Mouse (Mus musculus): ENCODE results near the gene Nupl1. TPM values are rescaled to one million over a fixed set of nuclear protein-coding genes. Genes with fewer than 3 reads are reported as not detected.
A peak's percentile ranks its signal among the peaks of the same experiment; 100 is the strongest.

Gene Nupl1
- polyA plus RNA-seq, 1 experiment from 2014 or later = 0.21 TPM

DNA sequence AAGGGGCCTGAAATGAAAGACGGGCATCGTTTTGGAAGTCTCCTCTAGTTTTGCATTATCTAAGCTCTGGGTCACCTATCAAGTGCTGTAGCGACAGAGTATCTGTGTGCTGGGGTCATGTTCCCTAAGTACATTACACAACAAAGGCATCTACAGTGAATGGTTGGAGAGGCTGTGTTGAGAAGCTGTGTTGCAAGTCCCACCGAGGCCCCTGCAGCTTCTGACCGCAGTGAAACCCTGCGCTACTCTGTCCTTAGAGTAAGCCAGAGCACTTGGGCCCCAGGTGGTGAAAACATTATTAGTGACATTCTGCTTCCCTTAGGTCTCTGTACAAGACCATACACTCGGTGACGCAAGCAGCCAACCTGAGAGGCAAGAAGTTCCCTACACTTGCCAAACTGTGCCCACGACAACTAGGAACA lies 74.8 kb downstream of the Nupl1 start:
- ATAC-seq (ENCODE audit: low FRiP score) (peak; percentile 51; the same call in 1 of the 2 replicates), DNase-seq (ENCODE audit: low spot score) (peak; percentile 29)
- Histone ChIP-seq H3K36me3 (replicated peaks; ENCODE audit: control insufficient read depth, insufficient read depth) (no peaks in the 10 kb centered on the region), H3K27ac (peak overlapping the region; percentile 93), H3K4me2 (replicated peaks) (peak overlapping the region; percentile 78), H3K4me1 (replicated peaks; ENCODE audit: control insufficient read depth, insufficient read depth, low read length) (peaks cover 16% of the 10 kb centered on the region; the same call in 1 of the 2 replicates), H3K9ac (peak overlapping the region; percentile 91), H3K4me3 (replicated peaks; ENCODE audit: low read length) (peak overlapping the region; percentile 74), H3K9me3 (ENCODE audit: control insufficient read depth, low read length) (no peaks in the 10 kb centered on the region), H3K27me3 (ENCODE audit: control insufficient read depth, insufficient read depth, low read length) (peaks cover 5% of the 10 kb centered on the region; the same call in 1 of the 2 replicates)
- WGBS = 28% methylated on average over 9 of the region's 9 CpGs

- ATAC-seq (ENCODE audit: low FRiP score) (no peak), DNase-seq (ENCODE audit: low spot score) (no peak)
- Histone ChIP-seq H3K4me1 (replicated peaks; ENCODE audit: control insufficient read depth, insufficient read depth, low read length) (peaks cover 7% of the 10 kb centered on the region; the same call in 1 of the 2 replicates), H3K4me2 (replicated peaks) (no peak overlapping the region), H3K27me3 (ENCODE audit: control insufficient read depth, insufficient read depth, low read length) (peaks cover 5% of the 10 kb centered on the region; the same call in 1 of the 2 replicates), H3K36me3 (replicated peaks; ENCODE audit: control insufficient read depth, insufficient read depth) (no peaks in the 10 kb centered on the region), H3K9ac (no peak overlapping the region), H3K27ac (no peak overlapping the region), H3K9me3 (ENCODE audit: control insufficient read depth, low read length) (no peaks in the 10 kb centered on the region), H3K4me3 (replicated peaks; ENCODE audit: low read length) (no peak overlapping the region)
- 54% methylated on average over 12 of the region's 12 CpGs for WGBS
These were observed 78.8 kb downstream of the Nupl1 start for GRCm38 (mm10) chr14:60172286-60173055.

DNA sequence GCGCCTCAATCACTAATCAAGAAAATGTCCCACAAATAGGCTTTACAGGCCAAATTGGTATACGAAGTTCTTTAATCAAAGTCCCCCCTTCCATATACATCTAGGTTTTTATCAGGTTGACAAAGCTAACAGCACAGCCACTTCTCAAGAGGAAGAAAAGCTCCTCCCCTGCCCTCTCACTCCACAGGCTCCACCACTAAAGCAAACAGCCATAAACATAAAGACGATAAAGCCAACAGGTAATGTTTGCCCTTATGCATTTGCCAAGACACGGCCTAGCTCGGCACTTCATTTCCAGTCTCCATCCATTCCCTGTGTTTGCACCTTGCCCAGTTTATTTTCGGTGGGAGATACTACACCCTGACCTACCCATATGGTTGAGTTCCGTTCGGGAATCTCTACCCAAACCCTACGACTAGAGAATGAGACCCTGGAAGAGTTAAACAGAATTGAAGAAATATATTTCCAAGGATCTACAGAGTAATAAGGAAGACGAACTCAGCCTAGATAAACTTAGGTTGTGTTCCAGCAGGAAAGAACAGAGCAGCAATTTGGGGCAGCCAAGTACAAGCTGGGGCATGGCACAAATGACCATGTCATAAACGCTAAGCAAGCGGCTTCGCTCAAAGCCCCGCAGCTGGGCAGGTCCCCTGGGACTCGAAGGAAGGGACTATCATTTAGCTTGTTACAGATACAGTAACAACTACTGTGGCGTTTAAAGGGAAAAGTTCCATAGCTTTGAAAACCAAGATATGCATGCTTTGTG lies 80.2 kb downstream of the Nupl1 start:
- peaks cover 7% of the 10 kb centered on the region; the same call in 1 of the 2 replicates for H3K4me1 ChIP-seq (replicated peaks; ENCODE audit: control insufficient read depth, insufficient read depth, low read length)
- no peak overlapping the region for H3K27ac ChIP-seq
- H3K4me3 ChIP-seq (replicated peaks; ENCODE audit: low read length) = no peak overlapping the region
- no peak for DNase-seq (ENCODE audit: low spot score)
- no peak overlapping the region for H3K9ac ChIP-seq
- no peak overlapping the region for H3K4me2 ChIP-seq (replicated peaks)
- 86% methylated on average over 16 of the region's 16 CpGs for WGBS
- H3K9me3 ChIP-seq (ENCODE audit: control insufficient read depth, low read length) = no peaks in the 10 kb centered on the region
- H3K27me3 ChIP-seq (ENCODE audit: control insufficient read depth, insufficient read depth, low read length) = peaks cover 4% of the 10 kb centered on the region; the same call in 1 of the 2 replicates
- no peak for ATAC-seq (ENCODE audit: low FRiP score)
- no peaks in the 10 kb centered on the region for H3K36me3 ChIP-seq (replicated peaks; ENCODE audit: control insufficient read depth, insufficient read depth)

- no peak for DNase-seq (ENCODE audit: low spot score)
- 94% methylated on average over 3 of the region's 3 CpGs for WGBS
- no peak for ATAC-seq (ENCODE audit: low FRiP score)
These were observed 87.9 kb downstream of the Nupl1 start for GRCm38 (mm10) chr14:60163367-60163766.

DNA sequence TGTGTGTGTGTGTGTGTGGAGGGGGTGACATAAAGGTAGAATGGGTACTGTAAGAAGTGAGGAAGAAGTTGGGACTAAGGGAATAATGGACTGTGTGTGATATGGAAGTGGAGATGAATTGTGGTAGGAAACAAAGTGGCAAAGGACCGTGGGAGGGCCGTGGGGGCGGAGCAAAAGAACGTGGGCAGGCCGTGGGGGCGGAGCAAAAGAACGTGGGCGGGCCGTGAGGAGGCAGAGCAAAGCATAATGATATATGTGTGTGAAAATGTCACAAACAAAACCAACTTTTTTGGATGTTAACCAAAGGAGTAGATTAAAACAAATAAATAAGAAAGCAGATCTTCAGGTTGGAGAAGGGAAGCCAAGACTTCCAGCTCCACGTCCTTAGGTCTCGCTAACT lies 98.9 kb downstream of the Nupl1 start:
- no peak overlapping the region for H3K27ac ChIP-seq
- no peak for DNase-seq (ENCODE audit: low spot score)
- H3K9me3 ChIP-seq (ENCODE audit: control insufficient read depth, low read length) = no peaks in the 10 kb centered on the region
- H3K9ac ChIP-seq = no peak overlapping the region
- H3K4me1 ChIP-seq (replicated peaks; ENCODE audit: control insufficient read depth, insufficient read depth, low read length) = no peaks in the 10 kb centered on the region
- no peaks in the 10 kb centered on the region for H3K36me3 ChIP-seq (replicated peaks; ENCODE audit: control insufficient read depth, insufficient read depth)
- no peak overlapping the region for H3K4me3 ChIP-seq (replicated peaks; ENCODE audit: low read length)
- H3K4me2 ChIP-seq (replicated peaks) = no peak overlapping the region
- WGBS = 85% methylated on average over 11 of the region's 11 CpGs
- ATAC-seq (ENCODE audit: low FRiP score) = no peak
- H3K27me3 ChIP-seq (ENCODE audit: control insufficient read depth, insufficient read depth, low read length) = no peaks in the 10 kb centered on the region

More at GRCm38 (mm10) chr14:60163367-60163766, 87.9 kb downstream of the Nupl1 start:
- no peak overlapping the region for H3K9ac ChIP-seq
- no peak overlapping the region for H3K4me3 ChIP-seq (replicated peaks; ENCODE audit: low read length)
- H3K27ac ChIP-seq = no peak overlapping the region
- H3K4me1 ChIP-seq (replicated peaks; ENCODE audit: control insufficient read depth, insufficient read depth, low read length) = no peaks in the 10 kb centered on the region
- no peak overlapping the region for H3K4me2 ChIP-seq (replicated peaks)
- H3K9me3 ChIP-seq (ENCODE audit: control insufficient read depth, low read length) = no peaks in the 10 kb centered on the region
- H3K27me3 ChIP-seq (ENCODE audit: control insufficient read depth, insufficient read depth, low read length) = no peaks in the 10 kb centered on the region
- no peaks in the 10 kb centered on the region for H3K36me3 ChIP-seq (replicated peaks; ENCODE audit: control insufficient read depth, insufficient read depth)

DNA sequence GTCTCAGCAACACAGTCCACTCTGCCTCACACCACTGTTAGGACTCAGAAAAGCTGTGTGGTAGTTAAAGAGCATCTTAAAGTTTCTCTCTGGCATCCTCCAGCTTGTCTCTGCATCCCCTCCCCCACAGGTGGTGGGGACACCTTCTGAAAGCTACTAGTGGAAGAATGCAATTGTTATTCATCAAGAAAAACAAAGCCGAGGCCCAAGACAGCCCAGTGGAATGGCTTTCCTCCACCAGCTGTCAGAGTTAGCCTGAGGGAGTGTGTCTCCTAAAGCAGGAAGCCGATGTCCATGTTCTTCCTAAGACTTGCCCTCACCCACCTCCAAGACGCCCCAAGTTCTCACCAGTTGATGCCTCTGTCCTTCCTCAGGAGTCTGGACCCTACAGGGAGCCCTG lies 102.3 kb downstream of the Nupl1 start:
- no peak for DNase-seq (ENCODE audit: low spot score)
- Histone ChIP-seq H3K9me3 (ENCODE audit: control insufficient read depth, low read length) (no peaks in the 10 kb centered on the region), H3K36me3 (replicated peaks; ENCODE audit: control insufficient read depth, insufficient read depth) (no peaks in the 10 kb centered on the region), H3K4me1 (replicated peaks; ENCODE audit: control insufficient read depth, insufficient read depth, low read length) (no peaks in the 10 kb centered on the region), H3K9ac (no peak overlapping the region), H3K4me2 (replicated peaks) (no peak overlapping the region), H3K4me3 (replicated peaks; ENCODE audit: low read length) (no peak overlapping the region), H3K27ac (no peak overlapping the region), H3K27me3 (ENCODE audit: control insufficient read depth, insufficient read depth, low read length) (no peaks in the 10 kb centered on the region)
- ATAC-seq (ENCODE audit: low FRiP score) = no peak
- 47% methylated on average over 3 of the region's 3 CpGs for WGBS

- no peak overlapping the region for H3K4me3 ChIP-seq (replicated peaks; ENCODE audit: low read length)
- DNase-seq (ENCODE audit: low spot score) (no peak), ATAC-seq (ENCODE audit: low FRiP score) (no peak)
- H3K4me1 ChIP-seq (replicated peaks; ENCODE audit: control insufficient read depth, insufficient read depth, low read length) = no peaks in the 10 kb centered on the region
- H3K27ac ChIP-seq = no peak overlapping the region
- no peak overlapping the region for H3K9ac ChIP-seq
- no peaks in the 10 kb centered on the region for H3K36me3 ChIP-seq (replicated peaks; ENCODE audit: control insufficient read depth, insufficient read depth)
- no peak overlapping the region for H3K4me2 ChIP-seq (replicated peaks)
- no peaks in the 10 kb centered on the region for H3K27me3 ChIP-seq (ENCODE audit: control insufficient read depth, insufficient read depth, low read length)
- WGBS = 75% methylated on average over 10 of the region's 10 CpGs
- no peaks in the 10 kb centered on the region for H3K9me3 ChIP-seq (ENCODE audit: control insufficient read depth, low read length)
These were observed 108.0 kb downstream of the Nupl1 start for GRCm38 (mm10) chr14:60143234-60143633.

GRCm38 (mm10) chr14:60138339-60138738 lies 112.9 kb downstream of the Nupl1 start:
- ATAC-seq (ENCODE audit: low FRiP score) (no peak), DNase-seq (ENCODE audit: low spot score) (no peak)
- no peaks in the 10 kb centered on the region for H3K4me1 ChIP-seq (replicated peaks; ENCODE audit: control insufficient read depth, insufficient read depth, low read length)
- no peaks in the 10 kb centered on the region for H3K36me3 ChIP-seq (replicated peaks; ENCODE audit: control insufficient read depth, insufficient read depth)
- no peak overlapping the region for H3K27ac ChIP-seq
- no peaks in the 10 kb centered on the region for H3K9me3 ChIP-seq (ENCODE audit: control insufficient read depth, low read length)
- WGBS = 86% methylated on average over 3 of the region's 4 CpGs
- H3K4me2 ChIP-seq (replicated peaks) = no peak overlapping the region
- H3K9ac ChIP-seq = no peak overlapping the region
- H3K27me3 ChIP-seq (ENCODE audit: control insufficient read depth, insufficient read depth, low read length) = no peaks in the 10 kb centered on the region
- H3K4me3 ChIP-seq (replicated peaks; ENCODE audit: low read length) = no peak overlapping the region

DNA sequence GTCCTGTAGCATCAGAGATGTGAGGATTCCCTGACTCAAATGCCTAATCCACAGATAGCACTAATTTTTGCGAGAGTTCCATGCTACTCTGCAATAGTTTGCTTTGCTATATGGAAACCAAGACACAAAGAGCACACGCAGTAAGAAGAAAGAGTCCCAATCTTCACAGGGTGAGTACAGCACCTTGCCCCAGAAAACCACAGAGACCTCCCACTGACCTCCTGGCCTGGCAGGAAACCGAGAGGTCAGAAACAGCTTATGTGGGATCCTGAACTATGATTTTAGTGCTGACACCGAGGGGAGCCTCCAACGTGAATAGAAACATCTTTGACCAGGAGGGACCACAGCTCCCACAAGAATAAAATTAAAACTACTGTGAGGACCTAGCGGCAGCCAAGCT lies 113.4 kb downstream of the Nupl1 start:
- no peaks in the 10 kb centered on the region for H3K9me3 ChIP-seq (ENCODE audit: control insufficient read depth, low read length)
- no peaks in the 10 kb centered on the region for H3K36me3 ChIP-seq (replicated peaks; ENCODE audit: control insufficient read depth, insufficient read depth)
- no peak overlapping the region for H3K27ac ChIP-seq
- DNase-seq (ENCODE audit: low spot score) = no peak
- no peaks in the 10 kb centered on the region for H3K4me1 ChIP-seq (replicated peaks; ENCODE audit: control insufficient read depth, insufficient read depth, low read length)
- ATAC-seq (ENCODE audit: low FRiP score) = no peak
- WGBS = 83% methylated on average over 6 of the region's 6 CpGs
- no peaks in the 10 kb centered on the region for H3K27me3 ChIP-seq (ENCODE audit: control insufficient read depth, insufficient read depth, low read length)
- no peak overlapping the region for H3K4me3 ChIP-seq (replicated peaks; ENCODE audit: low read length)
- H3K4me2 ChIP-seq (replicated peaks) = no peak overlapping the region
- H3K9ac ChIP-seq = no peak overlapping the region
